Mouse (Mus musculus) brain, embryonic 14.5 days (tissue): ENCODE results near the gene Dmgdh.

ENCODE experiments used
- CTCF ChIP-seq: fragments of 200-500 bp; IDR thresholded peaks from 2 replicates; pipeline ENCODE4 v1.5.1; 2012; ENCODE audit warnings: inconsistent platforms, mild to moderate bottlenecking, moderate library complexity, borderline replicate concordance; ENCODE audit not compliant: insufficient read depth, insufficient read length; ENCODE audit errors: extremely low read depth
- POLR2A ChIP-seq: fragments of 200-500 bp; IDR thresholded peaks from 2 replicates; pipeline ENCODE4 v1.6.1; 2012; ENCODE audit warnings: mild to moderate bottlenecking, inconsistent platforms, borderline replicate concordance; ENCODE audit not compliant: poor library complexity, insufficient read depth, insufficient read length, severe bottlenecking; ENCODE audit errors: extremely low read depth

DNA sequence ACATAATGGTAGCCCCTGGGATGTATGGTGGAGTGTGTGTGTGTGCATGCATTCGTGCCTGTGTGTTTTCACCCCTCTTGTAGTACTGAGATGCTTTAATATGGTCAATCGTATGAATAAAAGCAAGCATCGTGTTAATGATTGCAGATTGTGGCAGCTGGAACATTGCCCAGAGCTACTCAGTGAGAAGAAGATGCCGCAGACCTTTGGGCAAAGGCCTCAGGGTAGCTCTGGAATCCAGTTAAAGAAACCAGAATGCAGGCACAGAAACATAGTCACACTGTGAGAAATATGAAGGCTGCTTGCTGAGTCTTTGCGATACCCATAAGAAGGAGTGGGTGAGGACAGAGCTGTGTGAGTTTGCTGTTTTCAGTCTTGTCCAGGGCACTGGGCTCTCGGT, 24.6 kb downstream of the Dmgdh start:
- no peak for TF ChIP-seq CTCF
- no peak for TF ChIP-seq POLR2A
